Mouse (Mus musculus) thymus, postnatal 25 days (tissue): ENCODE measurements at regions not wholly inside any gene's neighbourhood (a gene's known extent, or its start where the extent isn't known, plus 50 kb on each side); places are given as distances from the start of the nearest gene placed in this dataset.

Experiments used
- DNase-seq: peaks from one replicate; pipeline ENCODE4 v3.0.0; 2022

- no peak for DNase-seq
These were observed 54.1 kb upstream of the 1700012A03Rik start for GRCm38 (mm10) chr6:31995977-31996376.

GRCm38 (mm10) chr6:31995249-31995648 is 54.8 kb upstream of the 1700012A03Rik start:
- DNase-seq, result no peak

- DNase-seq, result no peak
These were observed 64.3 kb upstream of the 1700012A03Rik start for GRCm38 (mm10) chr6:31985698-31986097.

- no peak for DNase-seq
These were observed 73.3 kb upstream of the 1700012A03Rik start for GRCm38 (mm10) chr6:31976705-31977104.

GRCm38 (mm10) chr6:31948063-31948481 is 102.0 kb upstream of the 1700012A03Rik start:
- DNase-seq, result no peak

- no peak for DNase-seq
These were observed 103.5 kb upstream of the 1700012A03Rik start for GRCm38 (mm10) chr6:31946572-31946971.

- DNase-seq, result no peak
These were observed 104.7 kb upstream of the 1700012A03Rik start for GRCm38 (mm10) chr6:31945347-31945746.

- DNase-seq, result no peak
These were observed 105.5 kb upstream of the 1700012A03Rik start for GRCm38 (mm10) chr6:31944546-31944945.

- no peak for DNase-seq
These were observed 107.3 kb upstream of the 1700012A03Rik start for GRCm38 (mm10) chr6:31942696-31943095.

- DNase-seq, result peak; percentile 69
These were observed 111.7 kb upstream of the 1700012A03Rik start for GRCm38 (mm10) chr6:31938216-31938814.

GRCm38 (mm10) chr6:31937146-31937545 is 112.9 kb upstream of the 1700012A03Rik start:
- DNase-seq, result no peak

GRCm38 (mm10) chr6:31934826-31935225 is 115.2 kb upstream of the 1700012A03Rik start:
- DNase-seq, result no peak

GRCm38 (mm10) chr6:31933956-31934355 is 116.1 kb upstream of the 1700012A03Rik start:
- DNase-seq, result no peak

- no peak for DNase-seq
These were observed 116.7 kb upstream of the 1700012A03Rik start for GRCm38 (mm10) chr6:31933364-31933763.

GRCm38 (mm10) chr6:31931116-31931515 is 118.9 kb upstream of the 1700012A03Rik start:
- DNase-seq, result no peak

- no peak for DNase-seq
These were observed 120.9 kb upstream of the 1700012A03Rik start for GRCm38 (mm10) chr6:31929165-31929564.

- no peak for DNase-seq
These were observed 122.9 kb upstream of the 1700012A03Rik start for GRCm38 (mm10) chr6:31927181-31927580.

- DNase-seq, result no peak
These were observed 125.4 kb upstream of the 1700012A03Rik start for GRCm38 (mm10) chr6:31924669-31925046.

- DNase-seq, result no peak
These were observed 125.9 kb upstream of the 1700012A03Rik start for GRCm38 (mm10) chr6:31923951-31924668.

- no peak for DNase-seq
These were observed 128.4 kb upstream of the 1700012A03Rik start for GRCm38 (mm10) chr6:31921561-31922152.

- no peak for DNase-seq
These were observed 132.5 kb upstream of the 1700012A03Rik start for GRCm38 (mm10) chr6:31917411-31918131.

- DNase-seq, result no peak
These were observed 148.3 kb upstream of the 1700012A03Rik start for GRCm38 (mm10) chr6:31901791-31902190.

- no peak for DNase-seq
These were observed 151.0 kb upstream of the 1700012A03Rik start for GRCm38 (mm10) chr6:31899055-31899454.
